Mouse (Mus musculus) small intestine, adult 2 months (tissue): Measurements from ENCODE around the gene Ldlrad1.

Source experiments
- CTCF ChIP-seq: fragments of 200-500 bp; IDR thresholded peaks from 2 replicates; pipeline ENCODE4 v1.5.1; 2012; ENCODE audit warnings: low read depth, mild to moderate bottlenecking, control low read depth, inconsistent platforms, low read length, moderate library complexity, mixed read lengths; ENCODE audit not compliant: insufficient replicate concordance, insufficient read length; ENCODE audit errors: extremely low read depth
- POLR2A ChIP-seq: fragments of 200-500 bp; IDR thresholded peaks from 2 replicates; pipeline ENCODE4 v1.6.1; 2012; ENCODE audit warnings: low read depth, mild to moderate bottlenecking, control low read depth, inconsistent platforms, low read length, moderate library complexity

DNA sequence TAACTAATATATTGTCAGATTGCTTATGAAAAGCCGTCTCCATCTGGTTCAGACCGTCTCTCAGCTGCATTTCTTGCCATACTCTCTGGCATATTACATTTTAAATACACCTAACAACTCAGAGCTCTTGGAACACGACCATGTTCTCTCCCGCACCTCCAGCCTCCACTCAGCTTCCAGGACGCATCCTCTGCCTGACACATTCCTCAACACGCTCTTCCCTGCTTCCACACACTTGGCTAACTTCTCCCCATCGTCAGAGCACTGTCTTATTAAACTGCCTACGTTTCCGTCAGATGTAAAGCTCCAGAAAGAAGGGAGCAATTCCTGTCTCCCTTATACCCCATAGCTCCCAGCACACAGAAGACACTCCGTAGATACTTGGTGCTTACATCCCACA is 45.6 kb upstream of the Ldlrad1 start:
- TF ChIP-seq POLR2A (no peak), CTCF (no peak)
